ENCODE assay signal across 14 mouse cellular contexts in the genomic region with DNA sequence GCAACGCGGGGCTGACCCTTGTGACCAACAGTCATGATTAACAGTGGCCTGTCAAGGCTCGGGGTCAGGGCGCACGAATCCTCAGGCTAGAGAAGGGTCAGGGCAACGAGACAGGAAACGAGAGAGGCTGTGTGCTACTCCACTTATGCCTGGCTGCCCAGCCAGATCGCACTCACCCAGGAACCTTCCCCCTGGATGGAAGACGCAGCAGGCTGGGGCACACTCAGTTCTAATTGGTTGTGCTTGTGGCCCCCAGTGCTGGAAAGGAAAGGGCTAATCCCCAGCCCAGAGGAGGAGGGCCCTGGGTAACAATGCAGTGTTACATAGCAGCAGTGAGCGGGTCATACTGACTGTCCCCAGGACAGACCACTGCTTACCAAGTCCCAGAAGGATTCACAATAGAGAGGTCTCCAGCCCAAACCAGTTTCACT.
DNase-seq lines count a peak whose midpoint lies in the region; ATAC-seq and TF ChIP-seq lines count a peak whose summit lies in the region.
"Had no signal": no experiment of that assay in that cellular context is flagged by ENCODE, and none has a peak within 500 bp of the region (broad histone marks: within the 10 kb centered on the region; RNA-seq: fewer than 3 reads in every experiment).

No protein-coding gene starts in this region.

- peak overlapping the region; percentile 14; the same call in 1 of the 2 replicates for H3K9ac ChIP-seq in hindbrain, embryonic 13.5 days
- H3K9ac ChIP-seq in midbrain, embryonic 13.5 days (replicated peaks), result no peak overlapping the region; the same call in 1 of the 2 replicates
- H3K9ac ChIP-seq: limb, embryonic 15.5 days had no signal

- TF ChIP-seq POLR2A in brain, embryonic 14.5 days (IDR thresholded peaks at IDR 0.05; ENCODE audit: borderline replicate concordance, extremely low read depth, insufficient read depth, insufficient read length, poor library complexity, severe bottlenecking), result no peak

- no peak for TF ChIP-seq CTCF in brain, embryonic 14.5 days (IDR thresholded peaks at IDR 0.05; ENCODE audit: borderline replicate concordance, extremely low read depth, insufficient read depth, insufficient read length)

- DNase-seq in brain, embryonic 14.5 days (ENCODE audit: low read depth), result peak; percentile 73
- peak; percentile 73 for DNase-seq in embryo, embryonic 11 days
- DNase-seq in cerebellum, adult 8-10 months, result no peak
- DNase-seq in right cerebral cortex, adult 18-20 months, result no peak
- DNase-seq in thymus, postnatal 14 days, result no peak
- DNase-seq: adrenal gland, postnatal 36 days; cerebellum, postnatal 25 days; gastrocnemius, postnatal 14 days; thymus, adult 2 months had no signal

- 19% methylated on average over 10 of the region's 10 CpGs for WGBS in hindbrain, embryonic 13.5 days
- WGBS in midbrain, embryonic 13.5 days, result 15% methylated on average over 10 of the region's 10 CpGs

- H3K4me2 ChIP-seq in hindbrain, embryonic 13.5 days, result no peak overlapping the region
- H3K4me2 ChIP-seq in midbrain, embryonic 13.5 days (replicated peaks), result no peak overlapping the region
- H3K4me2 ChIP-seq: limb, embryonic 15.5 days had no signal

- ATAC-seq in hindbrain, embryonic 13.5 days (ENCODE audit: low FRiP score), result no peak
- ATAC-seq in midbrain, embryonic 13.5 days, result peak; percentile 44
- ATAC-seq: intestine, postnatal 0 days had no signal

- H3K4me1 ChIP-seq in hindbrain, embryonic 13.5 days (replicated peaks), result peaks cover 54% of the 10 kb centered on the region
- peaks cover 53% of the 10 kb centered on the region for H3K4me1 ChIP-seq in midbrain, embryonic 13.5 days (replicated peaks)

- H3K4me3 ChIP-seq in hindbrain, embryonic 13.5 days, result no peak overlapping the region
- no peak overlapping the region for H3K4me3 ChIP-seq in midbrain, embryonic 13.5 days (replicated peaks)
- H3K4me3 ChIP-seq: limb, embryonic 15.5 days had no signal

- peak overlapping the region; percentile 25; the same call in 1 of the 2 replicates for H3K27ac ChIP-seq in hindbrain, embryonic 13.5 days
- H3K27ac ChIP-seq in midbrain, embryonic 13.5 days, result peak overlapping the region; percentile 7; the same call in 1 of the 2 replicates
- H3K27ac ChIP-seq: limb, embryonic 15.5 days had no signal

- H3K27me3 ChIP-seq in hindbrain, embryonic 13.5 days, result peaks cover 58% of the 10 kb centered on the region
- peaks cover 16% of the 10 kb centered on the region for H3K27me3 ChIP-seq in midbrain, embryonic 13.5 days
- H3K27me3 ChIP-seq: limb, embryonic 15.5 days had no signal

- no peaks in the 10 kb centered on the region for H3K36me3 ChIP-seq in hindbrain, embryonic 13.5 days
- H3K36me3 ChIP-seq in midbrain, embryonic 13.5 days, result no peaks in the 10 kb centered on the region
- H3K36me3 ChIP-seq: G1E; limb, embryonic 15.5 days had no signal

- H3K9me3 ChIP-seq in hindbrain, embryonic 13.5 days, result no peaks in the 10 kb centered on the region
- H3K9me3 ChIP-seq in midbrain, embryonic 13.5 days, result no peaks in the 10 kb centered on the region
- H3K9me3 ChIP-seq: limb, embryonic 15.5 days had no signal

Comparison
In these comparisons a context has a peak if more than half of its experiments do, and no peak if none do; other contexts are left out.
1. DNase-seq: peak in brain, embryonic 14.5 days (single experiment) and embryo, embryonic 11 days (single experiment); none in cerebellum, adult 8-10 months (single experiment), right cerebral cortex, adult 18-20 months (single experiment) and thymus, postnatal 14 days (single experiment).